In genomic region chr3:57634763-57635487, GRCm38 (mm10) we compare ENCODE assay signal across 28 mouse cellular contexts. TPM values are rescaled to one million over a fixed set of nuclear protein-coding genes. Genes with fewer than 3 reads are reported as not detected.
A peak's percentile ranks its signal among the peaks of the same experiment; 100 is the strongest.
DNase-seq lines count a peak whose midpoint lies in the region; ATAC-seq and TF ChIP-seq lines count a peak whose summit lies in the region.
"Had no signal": no experiment of that assay in that cellular context is flagged by ENCODE, and none has a peak within 500 bp of the region (broad histone marks: within the 10 kb centered on the region; RNA-seq: fewer than 3 reads in every experiment).

No protein-coding gene starts in this region.

- no peak for DNase-seq in frontal cortex, postnatal 25 days (ENCODE audit: low spot score in 2 of 2)
- DNase-seq in midbrain, embryonic 11.5 days (ENCODE audit: low spot score, missing footprints) = peak; percentile 10
- no peak for DNase-seq in midbrain, postnatal 0 days (ENCODE audit: low spot score)
- DNase-seq in frontal cortex, adult 2 months (ENCODE audit: extremely low spot score in 1 of 2, low spot score in 1 of 2) = peak; percentile 37 to 38
- peak; percentile 4 for DNase-seq in layer of hippocampus, postnatal 36 days
- no peak for DNase-seq in neural tube, embryonic 10.5 days (ENCODE audit: extremely low spot score, low spot score)
- DNase-seq: adrenal gland, postnatal 25 days; cerebellum, adult 9-10 months; gastrocnemius, postnatal 10 days; heart, postnatal 4 days; kidney, adult 2 months had no signal

- no peak overlapping the region for H3K27ac ChIP-seq in midbrain, embryonic 11.5 days (ENCODE audit: low read depth, low read length)
- H3K27ac ChIP-seq in midbrain, postnatal 0 days (ENCODE audit: low read depth, low read length) = no peak overlapping the region
- no peak overlapping the region for H3K27ac ChIP-seq in intestine, postnatal 0 days (ENCODE audit: low read depth, low read length)
- H3K27ac ChIP-seq: embryonic facial prominence, embryonic 13.5 days; heart, embryonic 10.5 days; hindbrain, embryonic 14.5 days; kidney, postnatal 0 days; macrophage; stomach, postnatal 0 days had no signal

- H3K4me1 ChIP-seq in midbrain, embryonic 11.5 days (ENCODE audit: control insufficient read depth, insufficient read depth, low read length) = no peaks in the 10 kb centered on the region
- H3K4me1 ChIP-seq in midbrain, postnatal 0 days (ENCODE audit: insufficient read depth, low read length) = no peaks in the 10 kb centered on the region
- no peaks in the 10 kb centered on the region for H3K4me1 ChIP-seq in intestine, postnatal 0 days (replicated peaks; ENCODE audit: control insufficient read depth, insufficient read depth, low read length)
- H3K4me1 ChIP-seq: embryonic facial prominence, embryonic 13.5 days; heart, embryonic 10.5 days had no signal

- no peak for TF ChIP-seq CTCF in midbrain, postnatal 0 days (IDR thresholded peaks at IDR 0.05)
- no peak for TF ChIP-seq CTCF in intestine, postnatal 0 days (IDR thresholded peaks at IDR 0.05; ENCODE audit: low read depth)

- no peak overlapping the region for H3K4me2 ChIP-seq in midbrain, embryonic 11.5 days
- H3K4me2 ChIP-seq in midbrain, postnatal 0 days (ENCODE audit: low read depth, low read length, poor library complexity, severe bottlenecking) = no peak overlapping the region
- H3K4me2 ChIP-seq in intestine, postnatal 0 days (replicated peaks; ENCODE audit: low read depth) = no peak overlapping the region
- H3K4me2 ChIP-seq: embryonic facial prominence, embryonic 13.5 days; hindbrain, embryonic 14.5 days had no signal

- 83% methylated on average over 3 of the region's 3 CpGs for WGBS in midbrain, embryonic 11.5 days
- WGBS in midbrain, postnatal 0 days = 76% methylated on average over 3 of the region's 3 CpGs
- WGBS in intestine, postnatal 0 days = 77% methylated on average over 3 of the region's 3 CpGs

- H3K9ac ChIP-seq in midbrain, embryonic 11.5 days (ENCODE audit: low read length) = no peak overlapping the region
- no peak overlapping the region for H3K9ac ChIP-seq in midbrain, postnatal 0 days (replicated peaks; ENCODE audit: low read length, poor library complexity, severe bottlenecking)
- no peak overlapping the region for H3K9ac ChIP-seq in intestine, postnatal 0 days (ENCODE audit: low read depth, low read length)
- H3K9ac ChIP-seq: embryonic facial prominence, embryonic 13.5 days; hindbrain, embryonic 14.5 days had no signal

- peak; percentile 84 for ATAC-seq in frontal cortex, adult (ENCODE audit: low TSS enrichment)
- ATAC-seq in midbrain, embryonic 11.5 days (ENCODE audit: low FRiP score) = no peak
- ATAC-seq in midbrain, postnatal 0 days (ENCODE audit: low FRiP score) = no peak
- ATAC-seq in intestine, postnatal 0 days = no peak
- ATAC-seq: CD4-positive, CD25-positive, alpha-beta regulatory T cell, adult 4 months; forebrain, embryonic 14.5 days; inflammation-experienced regulatory T-cells, adult 6 months; lung, postnatal 0 days; midbrain, embryonic 16.5 days had no signal

- H3K4me3 ChIP-seq in midbrain, embryonic 11.5 days (ENCODE audit: low read depth, low read length) = no peak overlapping the region
- no peak overlapping the region for H3K4me3 ChIP-seq in midbrain, postnatal 0 days (ENCODE audit: low read depth, low read length)
- H3K4me3 ChIP-seq in intestine, postnatal 0 days (ENCODE audit: low read depth, low read length) = no peak overlapping the region
- H3K4me3 ChIP-seq: embryonic facial prominence, embryonic 13.5 days; erythroblast, embryonic 14.5 days; heart, embryonic 10.5 days had no signal

- no peaks in the 10 kb centered on the region for H3K36me3 ChIP-seq in midbrain, embryonic 11.5 days (ENCODE audit: control insufficient read depth, insufficient read depth, low read length)
- no peaks in the 10 kb centered on the region for H3K36me3 ChIP-seq in midbrain, postnatal 0 days (ENCODE audit: insufficient read depth, low read length)
- H3K36me3 ChIP-seq in intestine, postnatal 0 days (ENCODE audit: control insufficient read depth, insufficient read depth) = no peaks in the 10 kb centered on the region
- H3K36me3 ChIP-seq: embryonic facial prominence, embryonic 13.5 days; heart, embryonic 10.5 days had no signal

- H3K27me3 ChIP-seq in midbrain, embryonic 11.5 days (ENCODE audit: control insufficient read depth, insufficient read depth, low read length) = no peaks in the 10 kb centered on the region
- H3K27me3 ChIP-seq in midbrain, postnatal 0 days (ENCODE audit: insufficient read depth, low read length) = no peaks in the 10 kb centered on the region
- no peaks in the 10 kb centered on the region for H3K27me3 ChIP-seq in intestine, postnatal 0 days (replicated peaks; ENCODE audit: control insufficient read depth, insufficient read depth, low read length)
- H3K27me3 ChIP-seq: embryonic facial prominence, embryonic 13.5 days had no signal

- no peaks in the 10 kb centered on the region for H3K9me3 ChIP-seq in midbrain, embryonic 11.5 days (ENCODE audit: control insufficient read depth, low read length)
- H3K9me3 ChIP-seq in midbrain, postnatal 0 days (ENCODE audit: low read length) = no peaks in the 10 kb centered on the region
- no peaks in the 10 kb centered on the region for H3K9me3 ChIP-seq in intestine, postnatal 0 days (ENCODE audit: control insufficient read depth)
- H3K9me3 ChIP-seq: embryonic facial prominence, embryonic 13.5 days; heart, embryonic 10.5 days had no signal

RNA-seq across cellular contexts. Expression of gene Commd2, which starts 16.6 kb away (rescaled TPM):
- 99.9 and 105 TPM in 2 replicates for polyA plus RNA-seq in midbrain, embryonic 11.5 days (2014; fragmentation: Nextera tagmentation; extraction: Ambion mirVana)
- total RNA-seq in midbrain, postnatal 0 days (2014; rRNA removed) = 21.5 and 34.9 TPM in 2 replicates
- polyA plus RNA-seq in midbrain, postnatal 0 days (2015; fragmentation: Nextera tagmentation; extraction: Ambion mirVana) = 72.6 and 76.4 TPM in 2 replicates
- polyA plus RNA-seq in frontal cortex, adult 2 months (2012; rRNA removed) = 26.1 and 26.5 TPM in 2 replicates
- total RNA-seq in layer of hippocampus, postnatal 36 days (2021) = 10 to 100 TPM; 20.3 to 22.6 TPM
- 71.0 and 72.5 TPM in 2 replicates for polyA plus RNA-seq in intestine, postnatal 0 days (2015; fragmentation: Nextera tagmentation; extraction: Ambion mirVana)

RNA-seq across cellular contexts. Expression of gene Ankub1, which starts 57.7 kb away (rescaled TPM):
- not detected in 2 replicates for polyA plus RNA-seq in midbrain, embryonic 11.5 days (2014; fragmentation: Nextera tagmentation; extraction: Ambion mirVana)
- 0.99 TPM in 1 of 2 replicates, not detected in the other for total RNA-seq in midbrain, postnatal 0 days (2014; rRNA removed)
- 0.17 and 0.31 TPM in 2 replicates for polyA plus RNA-seq in midbrain, postnatal 0 days (2015; fragmentation: Nextera tagmentation; extraction: Ambion mirVana)
- polyA plus RNA-seq in frontal cortex, adult 2 months (2012; rRNA removed) = 0.99 and 1.2 TPM in 2 replicates
- 1 to 10 TPM; 1.9 to 2.1 TPM for total RNA-seq in layer of hippocampus, postnatal 36 days (2021)
- polyA plus RNA-seq in intestine, postnatal 0 days (2015; fragmentation: Nextera tagmentation; extraction: Ambion mirVana) = not detected in 2 replicates
- total RNA-seq: adrenal gland, postnatal 25 days; gastrocnemius, postnatal 10 days; granulocyte monocyte progenitor cell, adult 5-6 weeks; heart, postnatal 4 days had no signal
- polyA plus RNA-seq: CD4-positive, CD25-positive, alpha-beta regulatory T cell, adult 4 months; erythroblast, embryonic 14.5 days; heart, embryonic 10.5 days; kidney, adult 2 months; kidney, postnatal 0 days; liver, embryonic 16.5 days; macrophage; stomach, postnatal 0 days; thymus, postnatal 0 days had no signal

RNA-seq across cellular contexts. Expression of gene Wwtr1, which starts 59.2 kb away (rescaled TPM):
- polyA plus RNA-seq in midbrain, embryonic 11.5 days (2014; fragmentation: Nextera tagmentation; extraction: Ambion mirVana) = 10.1 and 11.2 TPM in 2 replicates
- 27.2 and 28.0 TPM in 2 replicates for total RNA-seq in midbrain, postnatal 0 days (2014; rRNA removed)
- 7.5 and 8.6 TPM in 2 replicates for polyA plus RNA-seq in midbrain, postnatal 0 days (2015; fragmentation: Nextera tagmentation; extraction: Ambion mirVana)
- polyA plus RNA-seq in frontal cortex, adult 2 months (2012; rRNA removed) = 13.3 and 14.7 TPM in 2 replicates
- 10 to 100 TPM; 15.5 to 15.8 TPM for total RNA-seq in layer of hippocampus, postnatal 36 days (2021)
- polyA plus RNA-seq in intestine, postnatal 0 days (2015; fragmentation: Nextera tagmentation; extraction: Ambion mirVana) = 13.6 and 14.6 TPM in 2 replicates
- total RNA-seq: granulocyte monocyte progenitor cell, adult 5-6 weeks had no signal
- polyA plus RNA-seq: CD4-positive, CD25-positive, alpha-beta regulatory T cell, adult 4 months; erythroblast, embryonic 14.5 days; macrophage had no signal

Comparison
In these comparisons a context has a peak if more than half of its experiments do, and no peak if none do; other contexts are left out.
1. DNase-seq: peak in midbrain, embryonic 11.5 days (single experiment), frontal cortex, adult 2 months (2 of 2) and layer of hippocampus, postnatal 36 days (2 of 2); none in frontal cortex, postnatal 25 days (0 of 2), midbrain, postnatal 0 days (single experiment) and neural tube, embryonic 10.5 days (single experiment).